Mouse (Mus musculus) kidney, adult 10 weeks (tissue): ENCODE measurements around the gene Jarid2. TPM values are rescaled to one million over a fixed set of nuclear protein-coding genes. Genes with fewer than 3 reads are reported as not detected.

Source experiments
- polyA plus RNA-seq: library from polyadenylated mRNA; stranded (reverse); fragments of 350-450 nt; fragmentation: Illumina TruSeq; extraction: RNeasy Lipid Tissue Mini Kit (QIAGEN cat#74804); gene quantifications from one replicate; pipeline ENCODE4 v1.2.3, GENCODE M21; 2014; ENCODE audit warnings: low read depth, low replicate concordance

Gene Jarid2
- 37.3 TPM for polyA plus RNA-seq

DNA sequence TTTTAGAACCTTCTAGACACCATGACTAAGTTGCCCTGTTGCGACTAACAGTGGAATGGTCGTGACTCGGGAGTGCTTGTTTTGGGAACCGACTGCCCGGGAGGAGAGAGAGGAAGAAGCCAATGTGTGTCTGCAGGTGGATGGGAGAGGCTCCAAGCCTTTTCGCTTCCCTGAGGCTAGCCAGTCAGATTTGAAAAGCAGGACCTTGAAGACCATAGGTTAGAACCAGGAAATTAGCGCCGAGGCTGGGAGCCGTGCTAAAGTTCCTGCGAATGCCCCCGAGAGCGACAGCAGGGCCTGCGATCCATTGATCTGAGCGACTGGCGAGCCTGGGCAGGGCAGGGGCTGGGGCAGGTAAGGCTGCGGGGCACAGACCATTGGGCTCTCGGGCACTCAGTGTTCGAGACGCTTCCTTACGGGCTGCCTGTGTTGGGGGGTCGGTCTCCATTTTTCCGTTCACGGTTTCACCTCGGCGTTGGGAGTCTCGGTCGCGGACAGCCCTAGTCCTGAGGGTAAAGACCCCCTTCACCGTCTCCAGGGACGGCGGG lies at the start of gene Jarid2:
TSS of gene Jarid2 (plus strand) at position 51 of the 548 bp plus-strand sequence.

